Mouse (Mus musculus): ENCODE measurements around the gene Cracr2b.
A peak's percentile ranks its signal among the peaks of the same experiment; 100 is the strongest.
"Not testable (repeated sequence)": the region's sequence is repeated elsewhere in the genome, so short reads cannot be mapped to it uniquely, and the experiment has no call there.

Gene Cracr2b

GRCm38 (mm10) chr7:141433517-141434400 is 27.1 kb upstream of the Cracr2b start:
- no peak for DNase-seq

- DNase-seq: no peak
Observed at GRCm38 (mm10) chr7:141434464-141434863, 26.4 kb upstream of the Cracr2b start.

DNA sequence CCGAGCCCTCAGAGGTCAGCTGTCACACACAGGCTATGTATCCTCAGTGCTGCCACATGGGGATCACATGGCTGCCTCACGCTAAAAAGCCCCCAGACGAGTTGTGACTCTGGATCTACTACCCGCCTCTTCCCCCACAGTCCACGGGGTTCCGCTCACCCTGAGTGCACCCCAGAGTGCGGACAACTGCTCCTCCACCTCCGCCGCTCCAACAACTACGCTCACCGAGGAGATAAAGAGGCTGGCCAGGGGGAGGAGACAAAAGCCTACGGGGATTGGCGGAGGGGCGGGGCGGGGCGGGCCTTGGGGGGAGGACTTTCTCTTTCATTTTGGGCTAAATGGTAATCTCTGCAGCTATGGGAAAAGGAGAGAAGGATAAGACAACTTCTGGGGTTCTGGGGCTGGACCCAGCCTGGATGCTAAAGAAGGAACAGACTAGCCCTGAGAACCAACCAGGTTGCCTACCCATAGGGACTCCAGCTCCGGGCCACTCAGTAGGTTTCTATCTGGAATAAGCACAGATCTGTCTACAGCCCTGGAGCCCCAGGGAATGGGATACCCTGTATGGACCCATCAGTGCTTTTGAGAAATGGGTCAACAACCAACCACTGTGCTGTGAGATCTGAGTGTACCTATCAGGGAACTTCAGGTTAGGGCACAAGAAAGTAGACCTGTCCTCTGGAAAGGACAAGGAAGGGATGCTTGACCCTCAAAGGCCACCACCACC is 25.6 kb upstream of the Cracr2b start:
- no peak for DNase-seq

DNA sequence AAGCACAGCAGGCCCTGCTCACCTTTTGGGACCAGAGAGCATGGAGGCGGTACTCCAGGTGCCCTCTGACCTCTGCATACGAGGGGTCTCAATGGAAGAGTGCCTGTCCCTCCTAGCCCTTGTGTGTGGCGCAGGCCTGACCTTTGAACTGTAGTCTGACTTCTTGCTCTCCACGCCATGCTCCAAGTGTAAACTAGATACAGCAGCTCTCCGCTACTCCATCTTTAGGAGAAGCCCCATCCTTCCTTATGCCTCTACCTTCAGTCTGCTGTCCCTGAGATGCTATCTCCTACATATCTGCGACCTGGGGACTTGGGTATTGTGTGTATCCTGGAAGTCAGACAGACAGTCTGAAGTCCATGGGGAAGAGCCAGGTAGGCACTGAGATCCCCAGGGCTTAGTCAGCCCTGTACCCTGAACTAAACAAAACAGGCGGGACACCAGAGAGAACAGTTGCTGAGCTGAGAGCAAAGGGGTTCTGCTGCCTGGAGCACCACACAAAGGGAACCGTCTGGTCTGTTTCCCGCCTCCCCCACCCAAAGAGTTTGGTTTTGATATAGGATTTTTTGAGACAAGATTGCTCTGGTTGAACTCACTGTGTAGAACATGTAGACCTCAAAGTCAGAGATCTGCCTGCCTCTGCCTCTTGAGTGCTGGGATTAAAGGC is 24.9 kb upstream of the Cracr2b start:
- no peak for DNase-seq

- DNase-seq: no peak
Observed at GRCm38 (mm10) chr7:141436523-141436892, 24.4 kb upstream of the Cracr2b start.

- peak; percentile 73 for DNase-seq
Observed at GRCm38 (mm10) chr7:141437178-141438120, 23.4 kb upstream of the Cracr2b start, which contains the start of gene Slc25a22. Slc25a22 (minus strand) TSS chr7:141437892.

DNA sequence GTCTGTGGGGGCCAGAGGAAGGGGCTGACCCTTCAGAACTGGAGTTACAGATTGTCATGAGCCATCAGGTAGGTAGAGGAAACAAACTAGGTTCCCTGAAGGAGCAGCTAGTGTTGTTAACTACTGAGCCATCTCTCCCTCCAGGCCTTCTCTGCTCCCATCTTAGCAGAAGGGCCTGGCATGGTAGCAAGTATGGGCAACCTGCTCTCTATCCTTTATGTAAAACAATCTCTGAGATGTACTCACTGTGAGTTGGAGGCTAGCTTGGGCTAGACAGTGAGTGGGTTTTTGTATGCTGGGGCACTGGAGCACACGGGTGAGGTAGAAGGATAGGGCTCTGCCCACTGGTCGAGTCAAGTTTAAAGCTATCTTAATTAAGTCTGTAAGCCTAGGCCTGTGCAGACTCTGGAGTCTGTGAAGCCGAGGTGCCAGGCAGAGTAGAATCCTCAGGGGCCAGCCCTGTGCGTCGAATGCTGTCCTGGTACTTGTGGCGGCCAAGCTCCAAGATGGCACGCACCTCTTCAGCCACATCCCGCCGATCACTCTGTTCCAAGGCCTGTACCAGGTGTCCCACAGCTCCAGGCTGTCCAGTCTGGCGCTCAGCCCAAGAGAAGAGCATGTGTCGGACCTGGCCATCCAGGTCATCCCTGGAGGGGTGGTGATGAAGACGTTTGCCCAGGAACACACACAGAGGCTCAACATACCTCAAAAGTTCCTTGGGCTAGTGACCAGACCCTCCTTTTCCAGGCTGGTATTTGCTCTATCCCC is 22.5 kb upstream of the Cracr2b start:
- no peak for DNase-seq

- DNase-seq: no peak
Observed at GRCm38 (mm10) chr7:141439140-141439679, 21.7 kb upstream of the Cracr2b start.

- DNase-seq: no peak
Observed at GRCm38 (mm10) chr7:141439811-141440210, 21.1 kb upstream of the Cracr2b start.

GRCm38 (mm10) chr7:141440613-141441012 is 20.3 kb upstream of the Cracr2b start:
- peak in 1 of 2 experiments; percentile 31 for DNase-seq

DNA sequence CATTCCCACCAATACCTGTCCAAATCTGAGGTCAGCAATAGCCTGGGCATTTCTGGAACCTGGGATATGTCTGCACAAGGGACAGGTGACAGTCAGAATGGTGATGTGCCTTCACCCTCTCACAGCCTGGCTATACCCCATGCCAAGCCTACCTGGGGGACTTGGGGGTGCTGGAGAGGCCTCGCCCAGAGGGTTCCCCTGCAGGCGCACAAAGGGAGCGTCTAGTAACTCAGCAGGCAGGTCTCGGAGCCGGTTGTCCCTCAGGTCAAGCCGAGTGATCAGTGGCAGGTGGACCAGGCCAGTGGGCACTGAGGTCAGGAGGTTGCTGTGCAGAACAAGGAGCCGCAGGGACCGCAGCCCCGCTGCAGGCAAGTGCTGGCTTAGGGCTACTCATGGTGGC is 19.4 kb upstream of the Cracr2b start:
- peak in 1 of 2 experiments; percentile 7 for DNase-seq

DNA sequence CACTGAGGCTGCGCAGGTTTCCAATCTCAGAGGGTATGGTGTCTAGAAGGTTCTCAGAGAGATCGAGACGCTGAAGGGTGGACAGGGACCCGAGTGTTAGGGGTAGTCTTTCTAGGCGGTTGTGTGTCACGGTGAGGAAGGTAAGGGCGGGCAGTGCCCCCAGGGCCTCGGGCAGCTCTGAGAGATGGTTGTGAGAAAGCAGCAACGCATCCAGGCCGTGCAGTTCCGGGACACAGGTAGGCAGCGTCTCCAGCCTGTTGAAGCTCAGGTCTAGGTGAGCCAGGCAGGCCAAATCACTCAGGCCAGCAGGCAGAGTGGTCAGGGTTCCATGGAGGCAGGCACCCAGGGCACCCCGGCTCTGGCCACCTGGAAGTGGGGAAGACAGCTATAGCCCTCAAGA is 18.7 kb upstream of the Cracr2b start:
- no peak for DNase-seq

GRCm38 (mm10) chr7:141443081-141443821 is 17.6 kb upstream of the Cracr2b start:
- peak in 1 of 2 experiments; percentile 44 for DNase-seq

DNA sequence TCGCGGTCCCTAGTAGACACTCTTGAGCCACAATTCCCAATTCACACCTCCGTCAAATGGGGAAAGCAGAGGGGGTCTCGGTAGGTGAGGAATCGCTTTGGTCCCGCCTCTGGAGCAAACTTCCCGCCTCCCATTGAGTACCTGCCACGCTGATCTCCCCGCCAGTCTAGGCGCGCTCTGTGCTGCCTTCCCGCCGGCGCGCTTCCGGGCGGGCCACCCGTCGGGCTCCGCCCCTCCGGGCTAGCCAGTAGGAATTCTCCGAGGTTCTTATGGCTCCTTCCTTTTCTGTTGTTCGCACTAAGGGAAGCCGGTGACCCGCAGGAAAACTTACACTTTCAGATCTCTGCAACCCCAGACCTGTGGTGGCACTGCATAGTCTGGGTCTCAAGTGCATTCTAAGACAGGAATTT is 17.1 kb upstream of the Cracr2b start, which contains the start of gene Pidd1:
Pidd1 (minus strand) TSS at position 198 of the 410 bp plus-strand sequence.
- peak; percentile 59 to 61 for DNase-seq

DNA sequence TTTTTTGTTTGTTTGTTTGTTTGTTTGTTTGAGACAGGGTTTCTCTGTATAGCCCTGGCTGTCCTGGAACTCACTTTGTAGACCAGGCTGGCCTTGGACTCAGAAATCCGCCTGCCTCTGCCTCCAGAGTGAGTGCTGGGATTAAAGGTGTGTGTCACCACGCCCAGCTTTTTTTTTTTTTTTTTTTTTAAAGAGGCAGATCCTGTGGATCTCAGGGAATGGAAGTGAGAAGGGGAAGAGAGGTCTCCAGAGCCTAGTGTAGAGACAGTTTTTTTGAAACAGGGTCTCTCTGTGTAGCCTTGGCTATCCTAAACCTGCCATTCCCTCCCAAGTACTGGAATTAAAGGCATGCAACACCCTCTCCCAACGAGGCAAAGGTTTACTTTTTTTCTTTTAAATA is 14.5 kb upstream of the Cracr2b start:
- DNase-seq: not testable (repeated sequence)

DNA sequence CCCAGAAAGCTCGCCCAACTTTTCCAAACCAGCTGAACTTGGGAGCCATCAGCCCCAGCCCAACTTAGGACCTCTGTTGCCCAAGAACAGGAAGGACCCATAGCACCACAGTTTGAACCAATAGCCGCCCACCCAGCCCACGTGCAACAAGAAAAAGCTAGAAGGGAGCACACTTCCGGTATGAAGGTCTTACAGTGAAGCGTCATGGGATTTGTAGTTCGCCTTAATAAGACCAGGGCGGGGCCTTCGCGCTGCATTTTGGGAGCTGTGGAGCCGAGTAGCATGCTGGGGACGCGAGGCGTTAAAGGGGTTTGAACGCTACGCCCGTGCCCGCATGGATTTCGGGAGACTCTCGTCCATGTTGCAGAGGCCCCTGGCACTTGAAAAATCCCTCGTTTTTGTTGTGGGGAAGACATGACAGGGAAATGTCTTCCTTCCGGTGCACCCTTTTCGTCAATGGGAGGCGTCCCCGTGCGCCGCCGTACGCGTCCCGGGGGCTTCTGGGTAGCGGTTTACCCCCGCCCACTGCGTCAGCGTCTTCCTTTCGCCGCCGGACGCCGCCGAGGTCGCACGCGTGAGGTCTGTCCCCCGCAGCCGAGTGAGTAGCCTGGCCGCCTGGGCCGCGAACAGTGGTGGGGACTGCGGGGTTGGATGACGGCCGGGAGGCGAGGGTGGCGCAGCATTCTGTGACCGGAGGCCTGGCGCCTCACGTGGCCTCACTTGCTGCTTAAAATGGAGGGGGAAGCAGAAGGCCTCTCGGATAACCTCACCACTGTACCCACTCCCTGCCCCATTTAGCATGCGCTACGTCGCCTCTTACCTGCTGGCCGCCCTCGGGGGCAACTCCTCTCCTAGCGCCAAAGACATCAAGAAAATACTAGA is 13.5 kb upstream of the Cracr2b start, which contains the start of gene Rplp2:
Rplp2 (plus strand) TSS at position 261 of the 882 bp plus-strand sequence.
- peak; percentile 87 to 91 for DNase-seq

GRCm38 (mm10) chr7:141451928-141452327 is 9.0 kb upstream of the Cracr2b start:
- DNase-seq: no peak

DNA sequence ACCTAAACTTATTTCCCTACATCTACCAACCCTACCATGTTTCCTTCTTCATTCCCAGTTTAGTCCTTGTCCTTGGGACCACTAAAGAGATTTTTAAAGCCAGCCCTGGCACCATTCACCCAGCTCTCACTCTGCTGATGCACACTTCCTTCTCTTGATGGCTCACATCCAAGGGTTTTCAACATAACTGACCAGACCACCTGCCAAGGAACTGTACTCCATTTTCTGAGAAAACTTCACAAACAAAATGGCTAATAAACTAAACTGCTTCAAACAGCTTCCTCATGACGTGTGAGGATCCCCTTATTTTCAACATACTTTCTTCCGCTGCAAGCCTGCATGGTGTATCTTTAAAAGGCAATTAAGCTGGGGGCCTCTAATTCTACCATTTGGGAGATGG is 7.3 kb upstream of the Cracr2b start:
- no peak for DNase-seq

DNA sequence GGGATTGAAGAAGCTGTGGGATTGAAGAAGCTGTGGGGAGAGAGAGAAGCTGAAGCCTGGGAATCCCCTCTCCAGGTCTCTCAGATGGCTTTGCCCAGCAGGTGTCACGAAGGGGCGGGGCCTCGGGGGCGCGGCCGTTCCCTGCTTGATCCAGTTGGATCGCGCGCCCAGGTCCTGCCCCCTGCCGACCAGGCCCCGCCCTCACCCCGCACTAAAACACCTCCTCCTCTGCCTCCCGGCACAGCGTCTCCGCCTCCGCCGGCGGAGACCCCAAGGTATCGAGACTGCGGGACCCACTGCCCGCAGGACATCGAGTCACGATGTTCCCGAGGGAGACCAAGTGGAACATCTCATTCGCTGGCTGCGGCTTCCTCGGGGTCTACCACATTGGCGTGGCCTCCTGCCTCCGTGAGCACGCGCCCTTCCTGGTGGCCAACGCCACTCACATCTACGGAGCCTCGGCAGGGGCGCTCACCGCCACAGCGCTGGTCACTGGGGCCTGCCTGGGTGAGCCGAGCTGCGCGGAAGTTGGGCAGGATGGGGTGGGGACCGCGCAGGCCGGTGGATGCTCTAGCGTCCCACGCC is 5.8 kb upstream of the Cracr2b start, which contains the start of gene Pnpla2:
Pnpla2 (plus strand) TSS at position 232 of the 585 bp plus-strand sequence.
- DNase-seq: peak; percentile 89 to 93
